Mouse (Mus musculus): ENCODE measurements around the gene Orai2.
A peak's percentile ranks its signal among the peaks of the same experiment; 100 is the strongest.
"Not testable (repeated sequence)": the region's sequence is repeated elsewhere in the genome, so short reads cannot be mapped to it uniquely, and the experiment has no call there.

Orai2 gene

DNA sequence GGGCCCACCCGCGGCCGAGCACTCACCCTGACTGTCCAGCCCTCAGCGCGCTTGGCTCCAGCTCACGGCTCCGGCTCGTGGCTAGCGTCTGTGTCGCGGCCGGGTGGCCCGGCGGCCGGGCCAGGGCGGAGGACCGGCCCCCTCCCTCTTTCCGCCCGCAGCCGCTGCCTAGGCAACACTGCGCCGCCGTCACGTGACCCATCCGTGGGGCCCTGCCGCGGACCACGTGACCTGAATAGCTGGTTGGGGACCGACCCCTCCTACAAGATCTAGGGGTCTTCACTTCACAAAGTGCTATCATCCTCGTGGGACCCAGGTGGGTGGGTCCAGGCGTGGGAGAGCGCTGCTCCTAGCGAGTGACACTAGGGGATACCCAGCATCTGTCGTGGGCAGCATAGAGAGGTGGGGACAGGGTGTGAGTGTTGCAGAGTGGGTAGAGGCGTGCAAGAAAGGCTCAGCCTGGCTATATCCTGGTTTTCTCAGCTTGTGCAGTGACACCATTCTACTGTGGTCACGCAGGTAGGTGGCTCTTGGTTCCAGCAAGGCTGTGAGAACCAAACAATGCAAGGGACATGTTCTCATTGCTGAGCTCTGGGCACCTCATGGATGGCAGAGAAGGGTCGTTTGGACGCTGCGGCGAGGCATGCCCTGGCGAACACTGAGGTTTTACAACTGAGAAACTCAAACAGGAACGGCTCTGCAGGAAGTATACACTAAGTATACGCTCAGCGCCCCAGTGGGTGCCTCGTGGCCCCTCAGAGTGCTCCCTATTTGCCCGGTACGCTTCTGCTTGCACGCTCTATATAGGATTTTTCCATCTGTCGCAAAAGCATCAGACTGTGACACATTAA is at the start of gene Orai2:
Gene Orai2 (minus strand): TSS at position 202 of the 851 bp plus-strand sequence.
- peak; percentile 61 for DNase-seq (ENCODE audit: low read depth, low spot score)

DNA sequence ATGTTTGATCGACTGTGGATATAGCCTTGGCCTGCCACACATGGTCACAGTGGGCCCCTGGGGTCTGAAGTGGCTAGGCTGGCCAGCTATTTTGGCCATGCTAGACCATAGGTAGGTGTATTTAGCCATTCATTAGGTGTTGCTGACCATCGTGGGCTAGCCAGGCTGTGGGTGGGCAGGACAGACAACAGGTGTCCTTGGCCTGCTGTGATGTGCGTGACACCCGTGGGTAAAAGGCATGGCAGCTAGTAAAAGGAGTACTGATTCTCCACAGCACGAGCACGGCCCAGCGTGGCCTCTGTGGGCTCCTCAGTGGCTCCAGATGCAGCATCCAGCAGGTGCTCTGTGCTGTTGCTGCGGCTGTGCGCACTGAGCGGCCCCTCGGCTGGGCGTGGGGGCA is 48.1 kb upstream of the Orai2 start:
- no peak for DNase-seq (ENCODE audit: low read depth, low spot score)

DNA sequence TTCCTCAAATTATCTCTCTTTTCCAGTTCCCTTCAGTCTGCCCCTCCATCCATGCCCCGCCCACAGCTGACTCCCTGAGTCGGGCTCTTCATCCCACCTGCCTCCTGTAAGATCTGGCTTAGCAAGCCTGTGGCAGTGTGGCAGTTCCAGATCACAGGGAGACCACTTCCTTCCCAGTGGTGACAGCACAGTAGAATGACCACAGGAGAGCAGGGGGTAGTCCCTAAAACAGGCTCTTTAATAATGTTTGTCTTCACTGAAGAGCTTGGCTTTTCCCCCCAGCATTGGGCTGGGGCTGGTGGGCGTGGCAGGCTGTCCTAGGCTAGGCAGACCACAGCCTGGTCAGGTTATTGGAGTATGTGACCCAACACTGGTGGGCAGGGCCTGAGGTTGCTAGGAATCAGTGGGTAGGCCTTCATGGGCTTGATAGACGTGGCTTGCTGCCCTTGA is 47.4 kb upstream of the Orai2 start:
- no peak for DNase-seq (ENCODE audit: low read depth, low spot score)

DNA sequence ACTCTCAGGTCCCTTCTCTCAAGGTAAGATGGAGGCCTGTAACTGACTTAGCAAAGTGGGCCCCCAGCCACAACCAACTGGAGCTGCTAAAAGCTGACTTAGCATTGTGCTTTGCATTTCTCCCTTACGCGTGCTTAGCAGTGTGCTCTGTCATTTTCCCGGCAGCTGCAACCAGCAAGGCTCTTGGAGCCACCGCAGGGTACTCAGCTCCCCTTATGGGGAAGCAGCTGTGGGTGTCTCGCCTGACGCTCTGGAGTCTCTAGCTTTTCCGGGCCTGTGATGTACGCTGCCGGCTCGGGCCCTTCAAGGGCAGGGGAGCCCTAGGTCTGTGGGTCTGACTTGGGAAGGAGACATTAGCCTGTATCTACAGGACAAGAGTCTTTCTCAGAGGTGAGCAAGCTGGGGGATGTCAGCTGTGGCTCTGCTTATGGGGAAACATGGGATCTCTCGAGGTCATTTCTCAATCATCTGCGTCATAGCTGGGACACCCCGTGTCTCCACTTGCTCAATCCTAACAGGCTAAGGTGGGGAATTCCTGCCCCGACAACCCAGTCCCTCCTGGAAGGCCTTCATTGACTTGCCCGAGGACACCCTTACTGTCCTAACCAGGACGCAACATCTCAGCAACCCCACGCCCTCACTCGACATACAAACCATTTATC is 46.6 kb upstream of the Orai2 start:
- no peak for DNase-seq (ENCODE audit: low read depth, low spot score)

DNA sequence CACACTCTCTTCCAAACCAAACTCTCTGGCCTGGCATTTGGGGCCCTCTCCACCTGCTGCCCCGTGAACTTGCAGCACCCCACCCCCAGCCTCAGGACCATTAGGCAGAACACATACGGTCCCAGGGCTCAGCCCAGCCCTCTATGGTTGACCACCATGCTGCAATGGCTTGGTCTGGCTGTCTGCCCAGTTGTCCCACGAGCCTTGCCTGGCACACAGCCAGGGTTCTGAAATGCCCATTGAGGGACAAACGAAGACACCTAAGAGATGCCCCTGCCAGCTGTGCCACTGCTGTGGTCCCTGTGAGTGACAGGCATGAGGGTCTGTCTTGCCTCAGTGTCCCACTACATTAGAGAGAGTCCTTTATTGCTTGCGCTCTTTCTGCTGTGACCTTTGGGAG is 45.4 kb upstream of the Orai2 start:
- DNase-seq (ENCODE audit: low read depth, low spot score): no peak

DNA sequence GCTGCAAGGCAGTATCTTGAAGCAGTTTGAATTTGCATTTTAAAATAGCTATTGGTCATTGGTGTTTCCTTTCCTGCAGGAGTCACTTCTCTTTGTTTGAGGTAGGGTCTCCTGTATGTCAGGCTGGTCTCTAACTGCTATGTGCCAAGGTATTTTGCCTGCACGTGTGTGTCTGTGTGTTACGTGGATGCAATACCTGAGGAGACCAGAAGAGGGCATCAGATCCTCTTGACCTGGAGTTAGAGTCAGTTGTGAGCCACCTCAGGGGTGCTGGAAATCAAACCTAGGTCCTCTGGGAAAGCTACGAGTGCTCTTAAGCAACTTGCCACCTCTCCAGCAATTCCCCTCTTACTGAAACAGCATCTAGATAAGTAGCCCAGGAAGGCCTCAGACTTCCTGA is 44.7 kb upstream of the Orai2 start:
- DNase-seq (ENCODE audit: low read depth, low spot score): no peak

DNA sequence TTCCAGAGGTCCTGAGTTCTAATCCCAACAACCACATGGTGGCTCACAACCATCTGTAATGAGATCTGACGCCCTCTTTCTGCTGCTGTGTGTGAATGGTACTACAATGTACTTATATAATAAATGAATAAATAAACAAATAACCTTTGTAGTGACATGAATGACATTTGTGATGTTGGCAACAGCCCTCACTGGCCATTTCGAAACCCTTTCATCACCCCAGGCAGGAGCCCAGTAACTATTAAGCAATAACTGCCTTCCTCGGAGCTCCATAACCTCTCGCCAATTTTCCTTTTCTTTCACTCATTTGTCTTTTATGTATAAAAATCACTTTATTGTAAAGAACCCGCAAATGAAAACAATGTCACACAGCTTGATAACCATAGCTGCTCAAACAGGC is 43.2 kb upstream of the Orai2 start:
- DNase-seq (ENCODE audit: low read depth, low spot score): no peak

DNA sequence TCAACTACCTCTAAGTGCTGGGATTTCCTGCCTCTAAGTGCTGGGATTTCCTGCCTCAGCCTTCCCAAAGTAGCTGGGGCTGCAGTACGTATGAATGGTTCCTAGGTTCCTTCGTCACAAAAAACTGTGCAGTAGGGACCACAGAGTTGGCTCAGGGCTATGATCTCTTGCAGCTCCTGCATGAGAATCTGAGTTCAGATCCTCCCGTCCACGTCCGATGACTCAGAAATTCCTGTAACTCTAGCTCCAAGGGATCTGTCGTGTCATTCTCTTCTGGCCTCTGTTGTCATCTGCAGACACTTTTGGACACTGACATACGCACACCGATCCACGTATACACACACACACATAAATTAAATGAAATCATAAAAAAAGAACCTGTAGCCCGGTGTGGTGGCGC is 42.2 kb upstream of the Orai2 start:
- no peak for DNase-seq (ENCODE audit: low read depth, low spot score)

DNA sequence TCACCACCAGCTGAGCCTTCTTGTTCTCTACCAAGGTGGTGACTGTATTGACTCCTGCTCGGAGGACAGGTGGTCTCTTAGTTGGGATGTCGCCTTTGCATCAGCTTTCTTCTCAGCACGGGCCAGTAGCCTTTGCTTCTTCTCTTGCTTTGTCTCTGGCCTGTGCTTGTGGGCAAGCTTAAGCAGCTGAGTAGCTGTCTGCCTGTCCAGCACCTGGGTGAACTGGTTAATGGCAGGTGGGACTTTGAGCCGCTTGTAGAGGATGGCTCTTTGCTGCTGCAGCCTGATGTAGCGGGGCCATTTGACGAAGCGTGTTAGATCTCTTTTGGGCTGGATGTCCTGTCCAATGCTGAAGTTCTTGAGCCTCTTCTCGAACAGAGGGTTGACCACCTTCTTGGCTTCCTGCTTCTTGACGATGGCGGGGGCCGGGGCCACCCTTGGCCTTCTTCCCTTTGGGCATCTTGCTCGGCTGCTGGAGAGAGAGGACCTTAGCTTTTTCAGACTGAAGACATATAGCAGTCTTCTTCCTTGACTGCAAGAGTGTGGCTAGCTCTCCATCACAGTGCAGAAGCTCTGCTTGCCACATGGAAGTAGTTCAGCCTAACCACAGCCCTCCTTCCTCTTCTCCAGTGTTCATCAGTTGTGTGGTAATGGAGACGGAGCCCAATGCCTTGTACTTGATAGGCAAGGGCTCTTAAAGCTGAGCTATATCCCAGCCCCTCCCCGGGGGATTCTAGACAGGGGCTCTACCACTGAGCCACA is 41.0 kb upstream of the Orai2 start:
- not testable (repeated sequence) for DNase-seq (ENCODE audit: low read depth, low spot score)

DNA sequence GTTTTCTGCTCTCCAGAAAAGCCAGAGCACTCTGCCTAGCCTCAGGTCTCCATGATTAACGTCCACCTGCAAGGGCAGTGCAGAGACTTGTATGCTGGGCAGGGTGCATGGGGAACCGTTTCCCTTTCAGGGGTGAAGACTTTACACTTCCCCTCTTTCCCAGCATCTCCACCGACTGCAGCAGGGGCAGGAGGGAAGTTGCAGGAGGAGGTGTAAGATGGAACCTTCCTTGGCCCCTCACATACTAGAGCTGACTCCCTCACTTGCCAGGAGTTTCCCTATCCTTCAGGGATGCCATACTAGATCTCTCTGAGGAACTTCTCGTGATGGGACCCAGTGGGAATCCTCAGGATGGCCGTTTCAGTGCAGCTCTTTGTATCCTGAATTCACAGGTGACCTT is 40.0 kb upstream of the Orai2 start:
- DNase-seq (ENCODE audit: low read depth, low spot score): no peak

DNA sequence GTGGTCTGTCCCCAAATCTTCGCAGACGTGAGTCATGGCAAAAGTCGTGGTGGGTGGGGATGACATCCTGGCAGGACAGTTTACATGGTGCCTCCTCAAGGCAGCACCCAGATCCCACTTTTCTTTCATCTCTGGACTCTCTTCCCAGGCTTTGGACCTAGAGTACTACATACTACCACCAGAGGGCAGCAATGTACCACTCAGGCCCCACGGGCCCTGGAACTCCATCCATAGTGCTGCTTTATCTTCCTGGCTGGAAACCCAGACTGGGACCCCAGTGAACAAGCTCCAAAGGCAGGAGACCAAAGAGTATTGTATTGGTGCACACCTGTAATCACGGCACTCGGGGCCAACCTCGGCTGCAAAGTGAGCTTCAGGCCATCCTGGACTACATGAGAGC is 31.3 kb upstream of the Orai2 start:
- DNase-seq (ENCODE audit: low read depth, low spot score): peak; percentile 47

DNA sequence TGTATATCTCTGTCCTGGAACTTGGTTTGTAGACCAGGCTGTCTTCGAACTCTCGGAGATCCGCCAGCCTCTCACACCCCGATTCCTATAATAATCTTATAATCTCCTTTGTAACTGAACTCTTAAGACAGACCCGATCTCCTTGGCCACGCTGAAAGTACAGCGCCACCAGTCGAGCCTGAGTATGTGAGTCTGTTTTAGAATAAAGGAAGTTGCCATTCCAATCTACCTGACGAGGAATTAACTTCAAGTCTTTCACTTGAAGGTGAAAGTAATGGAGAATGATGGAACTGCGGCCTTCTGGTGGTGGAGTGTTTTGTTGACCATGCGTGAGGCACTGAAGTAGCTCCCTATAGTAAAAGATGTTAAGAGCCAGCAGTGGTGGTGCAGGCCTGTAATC is 29.0 kb upstream of the Orai2 start:
- DNase-seq (ENCODE audit: low read depth, low spot score): no peak

DNA sequence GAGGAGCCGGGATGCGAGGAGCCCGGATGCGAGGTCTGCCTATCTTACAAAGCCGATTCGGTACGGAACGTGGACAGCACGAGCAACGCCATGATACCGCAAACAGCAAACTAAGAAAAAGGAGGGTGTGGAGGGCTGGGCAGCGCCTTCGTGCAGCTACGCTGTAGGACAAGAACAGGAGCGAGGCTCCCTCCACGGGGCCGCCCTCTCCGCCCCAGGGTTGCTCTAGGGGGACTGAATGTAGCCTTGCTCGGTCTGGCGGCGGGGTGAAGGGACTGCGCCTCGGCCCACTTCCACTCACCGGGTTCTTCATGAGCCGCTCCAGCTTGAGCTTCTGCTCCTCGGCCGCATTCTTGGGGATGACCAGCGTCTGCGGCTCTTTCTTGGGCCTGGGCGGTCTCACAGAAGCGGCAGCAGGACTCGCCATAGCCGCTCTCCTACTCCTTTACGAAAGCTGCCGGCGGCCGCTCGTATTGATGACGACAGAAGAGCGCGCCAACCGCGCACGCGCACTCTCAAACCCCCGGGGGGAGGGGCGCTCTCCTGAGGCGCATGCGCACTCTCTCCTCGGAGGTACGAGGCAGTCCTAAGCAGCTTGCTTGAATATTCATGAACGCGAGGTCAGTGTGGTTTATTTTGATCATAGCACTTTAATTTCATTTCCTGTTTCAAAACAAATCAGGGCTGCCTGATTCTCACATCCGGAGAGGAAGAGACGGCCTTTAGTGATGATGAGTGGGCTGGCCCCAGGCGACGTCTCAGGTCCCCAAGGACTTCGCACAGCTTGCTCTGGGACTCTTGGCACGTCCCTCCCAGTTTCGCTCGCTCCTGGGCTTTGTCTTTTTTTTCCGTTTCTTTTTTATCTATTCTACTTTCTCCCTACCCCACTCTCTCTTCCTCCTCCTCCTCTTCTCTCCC is 28.2 kb upstream of the Orai2 start, which contains the start of gene Prkrip1:
Gene Prkrip1 (minus strand): TSS at position 490 of the 918 bp plus-strand sequence.
- DNase-seq (ENCODE audit: low read depth, low spot score): peak; percentile 95

DNA sequence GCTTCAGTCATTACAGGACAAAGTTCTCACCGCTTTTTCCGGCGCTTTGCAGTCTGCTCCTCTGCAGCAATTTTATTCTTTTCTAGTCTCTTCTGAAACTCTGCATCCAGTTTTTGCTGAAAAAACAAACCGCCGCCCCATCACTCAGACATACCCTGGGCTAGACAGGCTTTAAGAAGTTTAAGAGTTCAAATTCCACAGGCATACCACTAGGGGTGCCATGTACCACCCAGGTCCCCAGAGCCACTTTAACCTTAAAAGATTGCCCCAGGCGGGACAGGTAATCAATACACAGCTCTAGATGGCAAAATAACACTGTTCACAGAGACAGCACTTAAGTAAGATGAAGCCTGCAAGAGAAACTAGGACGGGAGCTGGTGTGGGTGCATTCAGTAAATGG is 21.4 kb upstream of the Orai2 start:
- DNase-seq (ENCODE audit: low read depth, low spot score): no peak

DNA sequence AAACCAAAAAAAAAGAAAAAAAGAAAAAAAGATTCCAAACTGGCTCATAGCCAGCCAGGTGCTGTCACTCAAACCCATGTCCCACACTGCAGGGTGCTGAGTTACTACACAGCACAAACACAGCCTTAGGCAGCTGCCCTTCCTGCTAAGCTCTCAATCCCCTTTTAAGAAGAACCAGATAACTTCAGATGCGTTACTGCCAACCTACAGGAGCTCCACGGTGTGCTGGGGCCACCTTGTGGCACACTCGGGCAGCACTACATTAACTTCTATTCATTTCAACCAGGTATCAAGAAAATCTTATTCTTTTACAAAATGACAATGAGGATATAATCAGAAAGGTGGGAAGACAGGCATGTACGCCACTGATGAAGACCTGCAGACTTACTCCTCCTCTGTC is 16.2 kb upstream of the Orai2 start:
- peak; percentile 56 for DNase-seq (ENCODE audit: low read depth, low spot score)

DNA sequence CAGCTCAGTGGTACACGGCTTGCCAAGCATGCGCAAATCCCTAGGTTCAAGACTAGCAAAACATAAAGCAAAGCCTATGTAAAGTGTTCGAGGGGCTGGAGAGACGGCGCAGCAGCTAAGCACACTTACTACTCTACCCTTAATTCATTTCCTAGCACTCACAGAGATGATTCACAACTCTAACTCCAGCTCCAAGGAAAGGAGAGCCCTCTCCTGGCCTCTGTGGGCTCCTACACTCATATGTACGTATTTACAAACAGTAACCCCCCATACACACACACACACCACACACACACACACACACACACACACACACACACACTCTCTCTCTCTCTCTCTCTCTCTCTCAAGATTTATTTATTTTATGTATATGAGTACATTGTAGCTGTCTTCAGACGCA is 13.3 kb upstream of the Orai2 start:
- DNase-seq (ENCODE audit: low read depth, low spot score): no peak

DNA sequence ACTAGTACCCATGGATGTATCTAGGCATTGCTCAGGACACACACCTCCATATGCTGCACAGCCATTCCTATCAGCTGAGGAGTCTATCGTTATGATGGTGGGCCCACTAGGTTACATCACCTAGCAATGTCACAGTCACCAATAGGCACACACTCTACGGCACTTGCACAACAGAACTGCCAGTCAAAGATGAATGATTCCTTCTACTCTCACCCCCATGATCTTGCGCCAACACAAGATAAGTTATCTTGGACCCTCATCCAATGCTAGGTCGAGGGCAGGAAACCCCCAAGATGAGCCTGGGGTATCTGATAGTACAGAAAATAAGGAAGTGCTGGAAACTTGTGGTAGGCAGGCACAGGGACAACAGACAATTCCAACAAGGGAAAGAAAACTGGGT is 12.3 kb upstream of the Orai2 start:
- DNase-seq (ENCODE audit: low read depth, low spot score): no peak

DNA sequence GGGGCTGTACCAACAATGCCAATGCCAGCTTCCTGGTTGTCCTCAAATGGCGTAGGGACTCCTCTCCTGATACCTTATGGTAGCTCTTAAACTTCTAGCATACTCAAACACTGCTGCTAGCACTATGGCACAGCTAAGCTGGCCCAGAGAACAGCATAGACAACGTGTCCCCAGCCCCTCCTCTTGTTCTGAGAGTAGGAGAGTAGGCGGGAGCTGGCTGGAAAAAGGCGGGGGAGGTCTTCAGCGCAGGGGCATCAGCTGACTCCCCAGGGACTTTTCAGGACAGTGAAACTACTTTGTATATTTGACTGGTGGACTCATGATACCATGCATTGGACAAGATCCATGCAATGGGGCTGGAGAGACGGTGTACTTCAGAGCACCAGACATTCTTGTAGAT is 11.5 kb upstream of the Orai2 start:
- no peak for DNase-seq (ENCODE audit: low read depth, low spot score)

DNA sequence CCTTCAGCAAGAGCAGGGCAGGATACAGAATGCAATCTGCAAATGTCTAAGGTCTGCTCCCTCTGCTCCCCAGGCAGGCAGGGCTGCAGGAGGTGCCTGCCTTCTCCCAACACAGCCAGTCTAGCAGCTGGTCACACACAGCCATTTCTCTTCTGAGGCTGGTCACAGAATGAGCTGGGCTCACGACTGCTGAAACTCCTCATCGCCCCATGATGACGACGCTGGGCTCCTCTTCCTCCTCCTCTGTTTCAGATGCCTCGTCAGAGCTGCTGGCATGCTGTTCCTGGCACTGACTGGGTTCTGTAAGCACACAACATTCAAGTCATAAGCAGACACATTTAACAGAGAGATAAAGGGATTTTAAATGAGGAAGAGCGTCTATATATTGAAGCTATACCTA is 10.7 kb upstream of the Orai2 start:
- DNase-seq (ENCODE audit: low read depth, low spot score): no peak

DNA sequence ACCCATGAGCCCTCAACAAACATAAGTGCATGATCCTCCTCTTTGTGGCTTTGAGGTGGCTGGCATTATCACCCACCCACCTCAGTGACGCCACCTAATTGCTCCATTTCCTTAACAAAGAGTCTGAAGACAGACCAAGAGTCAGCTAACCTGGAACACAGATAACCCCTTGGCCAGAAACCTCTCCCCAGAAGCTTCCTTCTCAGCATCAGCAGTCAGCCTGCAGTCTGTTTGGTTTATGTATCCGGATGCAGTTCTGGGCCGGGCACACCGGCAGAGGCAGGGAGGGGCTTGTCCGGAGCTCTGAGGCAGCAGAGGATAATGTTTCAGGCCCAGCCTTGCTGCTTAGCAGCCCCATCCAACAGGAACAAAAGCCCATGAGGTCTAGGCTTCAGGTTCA is 9.1 kb upstream of the Orai2 start:
- no peak for DNase-seq (ENCODE audit: low read depth, low spot score)
